Mouse (Mus musculus) stomach, postnatal 0 days (tissue): ENCODE measurements at regions not wholly inside any gene's neighbourhood (a gene's known extent, or its start where the extent isn't known, plus 50 kb on each side); places are given as distances from the start of the nearest gene placed in this dataset.

Experiments used
- CTCF ChIP-seq: IDR thresholded peaks from 2 replicates; pipeline ENCODE4 v1.5.1; 2016; ENCODE audit warnings: antibody characterized with exemption, low read depth, mild to moderate bottlenecking, moderate library complexity
- EP300 ChIP-seq: optimal IDR thresholded peaks from 2 replicates; pipeline ENCODE3; 2016; ENCODE audit warnings: antibody characterized with exemption

DNA sequence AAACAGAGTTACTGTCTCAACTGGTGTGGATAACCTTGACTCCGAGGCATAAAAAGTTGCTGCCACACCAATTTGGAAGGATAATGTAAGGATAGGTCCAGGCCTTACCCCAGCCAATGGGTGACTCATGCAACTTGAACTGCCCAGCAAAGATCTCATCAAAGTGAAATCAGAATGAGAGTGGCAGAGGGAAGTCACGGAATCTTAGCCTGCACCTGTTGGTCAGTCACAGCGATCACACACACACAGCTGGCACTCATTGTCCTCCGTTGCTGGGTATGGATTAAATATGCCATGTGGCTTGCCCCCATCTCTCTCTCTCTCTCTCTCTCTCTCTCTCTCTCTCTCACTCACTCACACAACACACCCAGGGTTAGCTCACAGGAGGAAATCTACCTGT lies 56.2 kb upstream of the Mbnl2 start:
- TF ChIP-seq CTCF (no peak), EP300 (no peak)
